Mouse (Mus musculus): ENCODE measurements around the gene Snip1. TPM values are rescaled to one million over a fixed set of nuclear protein-coding genes. Genes with fewer than 3 reads are reported as not detected.

The Snip1 gene
- polyA plus RNA-seq, 1 experiment, result 10.9 TPM

DNA sequence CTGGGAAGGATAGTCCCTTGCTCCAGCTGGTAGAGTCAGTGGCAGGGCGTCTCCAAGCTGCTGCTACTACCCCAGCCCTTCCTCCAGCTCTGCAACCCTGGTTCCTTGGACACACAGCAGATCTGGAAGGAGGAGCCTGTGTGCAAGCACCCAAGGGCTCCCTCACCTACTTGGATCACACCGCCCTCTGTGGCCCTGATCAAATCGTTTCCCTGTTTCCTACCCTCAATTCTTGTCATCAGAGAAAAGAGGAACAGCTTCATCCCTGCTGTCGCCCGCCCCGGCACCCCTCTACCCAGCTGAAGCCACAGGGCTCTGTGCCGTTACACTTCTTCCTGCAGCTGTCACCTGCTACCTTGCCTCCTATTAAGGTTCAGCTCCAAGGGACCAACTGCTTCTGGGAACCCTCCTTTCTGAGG lies 51.4 kb downstream of the Snip1 start:
- Histone ChIP-seq H3K4me3 (replicated peaks) (peak overlapping the region; percentile 52), H3K9me3 (no peaks in the 10 kb centered on the region), H3K4me1 (peaks cover 98% of the 10 kb centered on the region), H3K36me3 (replicated peaks; ENCODE audit: low read length) (peaks cover 59% of the 10 kb centered on the region), H3K27me3 (replicated peaks) (no peaks in the 10 kb centered on the region)
- TF ChIP-seq GATA1 (IDR thresholded peaks at IDR 0.05; ENCODE audit: borderline replicate concordance, low read length), result no peak
- no peak for TF ChIP-seq FLI1 (IDR thresholded peaks at IDR 0.05; ENCODE audit: low read length)

GRCm38 (mm10) chr4:125119070-125119469 lies 52.6 kb downstream of the Snip1 start:
- Histone ChIP-seq H3K4me3 (replicated peaks) (no peak overlapping the region), H3K36me3 (replicated peaks; ENCODE audit: low read length) (peaks cover 70% of the 10 kb centered on the region), H3K27me3 (replicated peaks) (no peaks in the 10 kb centered on the region), H3K9me3 (no peaks in the 10 kb centered on the region), H3K4me1 (peaks cover 100% of the 10 kb centered on the region)
- TF ChIP-seq GATA1 (IDR thresholded peaks at IDR 0.05; ENCODE audit: borderline replicate concordance, low read length) (no peak), FLI1 (IDR thresholded peaks at IDR 0.05; ENCODE audit: low read length) (no peak)

GRCm38 (mm10) chr4:125119721-125120120 lies 53.2 kb downstream of the Snip1 start:
- H3K4me1 ChIP-seq, result peaks cover 100% of the 10 kb centered on the region

DNA sequence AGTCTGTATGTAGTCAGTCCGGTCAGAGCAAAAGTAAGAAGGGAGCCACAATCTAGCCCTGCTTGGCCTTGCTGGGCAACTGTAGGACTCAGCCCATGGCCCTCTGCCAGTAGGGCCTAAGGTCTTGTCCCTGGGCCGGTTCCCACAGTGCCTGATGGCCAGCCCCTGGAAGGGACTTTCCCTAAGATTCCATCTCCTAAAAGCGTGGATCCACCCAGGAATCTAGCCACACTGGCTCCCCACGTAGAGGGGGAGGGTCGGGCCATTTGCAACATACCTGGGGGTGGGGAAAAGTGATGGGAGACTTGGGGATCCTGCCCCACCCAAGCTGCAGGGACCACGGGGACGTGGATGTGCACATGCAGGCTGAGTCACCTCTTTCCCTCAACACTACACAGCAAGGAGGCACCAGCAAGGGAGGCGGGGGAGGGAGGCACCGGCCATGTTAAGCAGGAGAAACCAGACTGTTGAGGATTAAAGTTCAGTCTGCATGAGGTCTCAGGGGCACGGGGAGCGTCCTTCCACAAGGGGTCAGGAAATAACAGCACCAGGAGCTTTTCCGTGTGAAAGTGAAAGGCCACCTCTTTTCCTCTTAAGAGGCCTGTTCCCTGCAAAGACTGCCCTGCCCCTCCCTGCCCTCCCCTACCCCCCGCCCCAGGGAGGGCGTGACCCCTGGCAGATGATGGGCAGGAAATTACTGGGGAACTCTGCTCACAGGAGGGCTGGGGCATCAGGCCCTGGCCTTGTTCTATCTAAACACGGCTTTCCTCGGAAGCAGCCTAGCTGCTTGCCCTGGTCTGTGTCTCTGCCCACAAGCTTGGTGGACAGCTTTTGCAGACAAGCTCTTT lies 56.2 kb downstream of the Snip1 start:
- peaks cover 90% of the 10 kb centered on the region for H3K36me3 ChIP-seq (replicated peaks; ENCODE audit: low read length)

More at GRCm38 (mm10) chr4:125119721-125120120, 53.2 kb downstream of the Snip1 start:
- TF ChIP-seq GATA1 (IDR thresholded peaks at IDR 0.05; ENCODE audit: borderline replicate concordance, low read length) (no peak), FLI1 (IDR thresholded peaks at IDR 0.05; ENCODE audit: low read length) (no peak)
- Histone ChIP-seq H3K27me3 (replicated peaks) (no peaks in the 10 kb centered on the region), H3K4me3 (replicated peaks) (no peak overlapping the region), H3K36me3 (replicated peaks; ENCODE audit: low read length) (peaks cover 76% of the 10 kb centered on the region), H3K9me3 (no peaks in the 10 kb centered on the region)

GRCm38 (mm10) chr4:125123279-125123671 lies 56.8 kb downstream of the Snip1 start:
- Histone ChIP-seq H3K9me3 (no peaks in the 10 kb centered on the region), H3K27me3 (replicated peaks) (no peaks in the 10 kb centered on the region), H3K36me3 (replicated peaks; ENCODE audit: low read length) (peaks cover 84% of the 10 kb centered on the region), H3K4me1 (peaks cover 92% of the 10 kb centered on the region), H3K4me3 (replicated peaks) (peak overlapping the region; percentile 99)
- no peak for TF ChIP-seq FLI1 (IDR thresholded peaks at IDR 0.05; ENCODE audit: low read length)
- peak; percentile 37; the same call in 1 of the 3 replicates for TF ChIP-seq GATA1 (IDR thresholded peaks at IDR 0.05; ENCODE audit: borderline replicate concordance, low read length)

More for the DNA sequence above, 56.2 kb downstream of the Snip1 start:
- no peaks in the 10 kb centered on the region for H3K27me3 ChIP-seq (replicated peaks)
- H3K9me3 ChIP-seq, result no peaks in the 10 kb centered on the region
- H3K4me1 ChIP-seq, result peaks cover 93% of the 10 kb centered on the region
- TF ChIP-seq FLI1 (IDR thresholded peaks at IDR 0.05; ENCODE audit: low read length) (no peak), GATA1 (IDR thresholded peaks at IDR 0.05; ENCODE audit: borderline replicate concordance, low read length) (no peak)
- H3K4me3 ChIP-seq (replicated peaks), result peak overlapping the region; percentile 99

Other genes starting within 250 kb of the Snip1 start
- 13.4 and 15.0 TPM in 2 replicates for gene Yrdc, start 216.0 kb upstream of the Snip1 start, polyA plus RNA-seq (2012; ENCODE audit: insufficient read depth, low replicate concordance)
- gene 1110065P20Rik, start 215.5 kb upstream of the Snip1 start, polyA plus RNA-seq (2012; ENCODE audit: insufficient read depth, low replicate concordance), result 19.3 and 30.5 TPM in 2 replicates
- gene Maneal, start 204.5 kb upstream of the Snip1 start, polyA plus RNA-seq (2012; ENCODE audit: insufficient read depth, low replicate concordance), result not detected in 2 replicates
- gene Epha10, start 185.8 kb upstream of the Snip1 start, polyA plus RNA-seq (2012; ENCODE audit: insufficient read depth, low replicate concordance), result not detected in 2 replicates
- gene 9930104L06Rik, start 129.6 kb upstream of the Snip1 start, polyA plus RNA-seq (2012; ENCODE audit: insufficient read depth, low replicate concordance), result 1.6 TPM in 1 of 2 replicates, not detected in the other
- 74.9 and 113 TPM in 2 replicates for gene Cdca8, start 127.4 kb upstream of the Snip1 start, polyA plus RNA-seq (2012; ENCODE audit: insufficient read depth, low replicate concordance)
- 1.2 TPM in 1 of 2 replicates, not detected in the other for gene Rspo1, start 80.2 kb upstream of the Snip1 start, polyA plus RNA-seq (2012; ENCODE audit: insufficient read depth, low replicate concordance)
- gene Gnl2, start 50.1 kb upstream of the Snip1 start, polyA plus RNA-seq (2012; ENCODE audit: insufficient read depth, low replicate concordance), result 1.6 and 16.3 TPM in 2 replicates
- gene Dnali1, start 969 bp upstream of the Snip1 start, polyA plus RNA-seq (2012; ENCODE audit: insufficient read depth, low replicate concordance), result not detected in 2 replicates
- 41.3 and 52.8 TPM in 2 replicates for gene Meaf6, start 18.5 kb downstream of the Snip1 start, polyA plus RNA-seq (2012; ENCODE audit: insufficient read depth, low replicate concordance)
- 19.3 and 20.5 TPM in 2 replicates for gene Zc3h12a, start 61.2 kb downstream of the Snip1 start, polyA plus RNA-seq (2012; ENCODE audit: insufficient read depth, low replicate concordance)